Mouse (Mus musculus): ENCODE measurements around the gene Tmem26. TPM values are rescaled to one million over a fixed set of nuclear protein-coding genes. Genes with fewer than 3 reads are reported as not detected.

Tmem26 gene
- polyA plus RNA-seq, 1 experiment: 0.31 TPM

DNA sequence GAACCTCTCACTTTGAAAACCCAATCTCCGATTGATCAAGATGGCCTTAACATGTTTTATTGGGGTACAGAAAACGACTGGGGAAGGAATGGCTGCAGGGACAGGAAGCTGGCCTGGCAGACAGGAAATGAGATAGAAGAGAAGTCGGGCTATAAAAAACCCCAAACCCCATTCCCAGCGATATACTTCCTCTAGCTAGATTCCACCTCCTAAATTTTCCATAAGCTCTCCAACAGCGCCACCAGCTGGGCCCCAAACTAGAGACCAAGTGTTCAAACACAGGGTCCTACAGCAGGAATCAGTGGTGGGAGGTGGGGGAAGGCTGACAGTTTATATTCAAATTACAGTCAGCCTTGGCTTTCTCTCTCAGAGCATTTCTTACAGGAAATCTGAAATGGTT, 35.8 kb downstream of the Tmem26 start:
- Histone ChIP-seq H3K4me1 (ENCODE audit: control insufficient read depth, insufficient read depth, low read length) (no peaks in the 10 kb centered on the region), H3K27ac (ENCODE audit: insufficient read depth, low read length) (no peak overlapping the region), H3K4me3 (replicated peaks; ENCODE audit: insufficient read depth, low read depth, low read length) (no peak overlapping the region), H3K27me3 (ENCODE audit: control insufficient read depth, insufficient read depth, low read length) (no peaks in the 10 kb centered on the region)
- no peak for DNase-seq
- WGBS: 58% methylated on average over 5 of the region's 5 CpGs
- TF ChIP-seq POLR2A (IDR thresholded peaks at IDR 0.05; ENCODE audit: borderline replicate concordance, insufficient read depth, low read length) (no peak), CTCF (IDR thresholded peaks at IDR 0.05; ENCODE audit: borderline replicate concordance, insufficient read depth, low read depth, low read length) (no peak)

DNA sequence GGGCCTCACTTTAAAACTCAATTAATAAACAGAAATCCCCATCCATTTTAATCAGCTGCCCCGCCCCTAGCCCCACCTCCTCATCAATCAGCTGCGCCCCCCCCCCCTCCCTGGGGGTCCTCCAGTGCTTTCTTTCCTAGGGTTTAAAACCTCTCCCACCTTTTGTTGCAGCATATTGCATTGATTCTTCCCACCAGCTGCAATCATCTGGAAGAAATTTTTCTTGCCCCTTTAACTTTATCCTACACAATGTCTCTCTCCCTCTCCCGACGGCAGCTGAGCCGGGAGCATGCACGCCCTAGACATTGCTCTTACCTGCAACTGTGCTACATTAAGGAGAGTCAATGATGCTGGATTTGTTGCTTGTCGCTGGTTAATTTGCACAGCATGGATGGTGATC, 36.3 kb downstream of the Tmem26 start:
- Histone ChIP-seq H3K4me1 (ENCODE audit: control insufficient read depth, insufficient read depth, low read length) (no peaks in the 10 kb centered on the region), H3K27ac (ENCODE audit: insufficient read depth, low read length) (no peak overlapping the region), H3K4me3 (replicated peaks; ENCODE audit: insufficient read depth, low read depth, low read length) (no peak overlapping the region), H3K27me3 (ENCODE audit: control insufficient read depth, insufficient read depth, low read length) (no peaks in the 10 kb centered on the region)
- 50% methylated on average over 7 of the region's 7 CpGs for WGBS
- TF ChIP-seq CTCF (IDR thresholded peaks at IDR 0.05; ENCODE audit: borderline replicate concordance, insufficient read depth, low read depth, low read length): no peak
- no peak for TF ChIP-seq POLR2A (IDR thresholded peaks at IDR 0.05; ENCODE audit: borderline replicate concordance, insufficient read depth, low read length)
- no peak for DNase-seq

DNA sequence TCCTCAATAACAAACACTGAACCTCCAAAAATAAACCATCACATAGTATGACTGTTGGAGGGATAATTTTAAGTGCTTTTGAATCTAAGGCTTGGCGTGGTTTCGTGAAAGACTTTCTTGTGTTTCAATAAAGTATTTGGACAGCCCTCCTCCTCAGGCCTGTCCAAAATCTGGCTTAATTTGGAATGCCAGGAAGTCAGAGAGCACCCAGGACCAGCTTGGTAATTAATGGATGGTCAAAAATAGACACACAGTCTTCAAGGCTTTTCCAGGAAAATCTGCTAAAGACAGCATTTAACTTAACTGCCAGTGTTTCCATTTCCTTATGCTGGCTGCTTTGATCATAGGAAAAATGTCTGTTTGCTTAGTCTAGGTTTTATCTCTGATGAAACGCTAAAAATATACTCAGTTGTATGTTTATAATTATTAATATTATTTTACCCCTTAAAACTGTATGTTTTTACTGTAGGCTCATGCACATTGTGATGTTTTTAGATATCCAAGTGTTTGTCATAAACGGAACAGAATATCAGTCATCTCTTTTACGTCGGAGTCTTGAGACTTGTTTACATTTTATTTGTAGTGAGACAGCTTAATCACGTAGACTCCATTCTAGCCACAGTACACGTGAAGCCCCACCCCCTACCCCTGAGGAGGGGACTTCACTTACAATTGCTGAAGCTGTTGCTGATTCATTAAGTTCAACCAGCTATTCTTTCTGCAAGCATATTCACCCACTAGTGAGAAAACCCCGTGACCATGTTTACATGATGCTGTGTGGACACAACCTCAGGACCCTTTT, 57.8 kb downstream of the Tmem26 start:
- DNase-seq: no peak
- Histone ChIP-seq H3K4me1 (ENCODE audit: control insufficient read depth, insufficient read depth, low read length) (no peaks in the 10 kb centered on the region), H3K27ac (ENCODE audit: insufficient read depth, low read length) (no peak overlapping the region), H3K4me3 (replicated peaks; ENCODE audit: insufficient read depth, low read depth, low read length) (no peak overlapping the region), H3K27me3 (ENCODE audit: control insufficient read depth, insufficient read depth, low read length) (no peaks in the 10 kb centered on the region)
- 83% methylated on average over 9 of the region's 9 CpGs for WGBS
- no peak for TF ChIP-seq POLR2A (IDR thresholded peaks at IDR 0.05; ENCODE audit: borderline replicate concordance, insufficient read depth, low read length)
- no peak for TF ChIP-seq CTCF (IDR thresholded peaks at IDR 0.05; ENCODE audit: borderline replicate concordance, insufficient read depth, low read depth, low read length)

DNA sequence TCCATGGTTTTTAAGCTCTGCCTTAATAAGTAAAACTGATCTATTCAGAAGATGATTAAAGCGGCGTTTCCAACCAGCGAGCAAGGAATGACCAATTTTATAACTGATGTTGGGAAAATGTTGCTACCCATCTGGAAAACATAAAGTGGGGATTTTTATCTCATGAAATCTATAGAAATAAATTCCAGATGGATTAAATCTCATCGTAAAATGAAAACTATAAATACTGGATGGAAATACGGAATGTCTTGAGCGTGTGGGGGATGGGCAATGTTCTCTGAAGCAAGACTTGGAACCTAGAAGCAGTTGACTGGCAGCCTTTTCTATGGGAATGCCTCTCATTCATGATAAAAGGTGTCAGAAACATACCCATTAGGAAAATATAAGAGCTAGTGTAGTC, 59.3 kb downstream of the Tmem26 start:
- H3K27me3 ChIP-seq (ENCODE audit: control insufficient read depth, insufficient read depth, low read length): no peaks in the 10 kb centered on the region
- no peaks in the 10 kb centered on the region for H3K4me1 ChIP-seq (ENCODE audit: control insufficient read depth, insufficient read depth, low read length)
- WGBS: 95% methylated on average over 6 of the region's 6 CpGs
- H3K27ac ChIP-seq (ENCODE audit: insufficient read depth, low read length): no peak overlapping the region
- no peak overlapping the region for H3K4me3 ChIP-seq (replicated peaks; ENCODE audit: insufficient read depth, low read depth, low read length)
- TF ChIP-seq CTCF (IDR thresholded peaks at IDR 0.05; ENCODE audit: borderline replicate concordance, insufficient read depth, low read depth, low read length) (no peak), POLR2A (IDR thresholded peaks at IDR 0.05; ENCODE audit: borderline replicate concordance, insufficient read depth, low read length) (no peak)
- no peak for DNase-seq

DNA sequence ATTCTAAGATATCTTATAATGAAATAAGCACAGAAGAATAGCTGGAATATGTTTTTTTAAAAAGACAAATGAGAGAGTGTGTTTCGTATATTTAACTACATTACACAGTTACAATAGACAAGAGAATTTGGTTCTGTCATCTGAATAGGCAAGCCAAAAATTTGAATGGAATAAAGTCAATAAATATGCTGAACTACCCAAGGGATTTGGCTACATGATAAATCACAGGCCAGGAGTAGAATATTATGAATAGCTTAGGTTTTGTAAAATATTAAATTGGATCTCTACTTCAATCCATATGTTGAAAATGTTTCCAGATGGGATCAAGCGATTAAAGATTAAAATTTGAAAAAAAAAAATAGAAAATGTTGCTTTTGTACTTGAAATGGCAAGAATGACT, 60.4 kb downstream of the Tmem26 start:
- 89% methylated on average over 2 of the region's 2 CpGs for WGBS
- TF ChIP-seq CTCF (IDR thresholded peaks at IDR 0.05; ENCODE audit: borderline replicate concordance, insufficient read depth, low read depth, low read length) (no peak), POLR2A (IDR thresholded peaks at IDR 0.05; ENCODE audit: borderline replicate concordance, insufficient read depth, low read length) (no peak)
- no peak overlapping the region for H3K27ac ChIP-seq (ENCODE audit: insufficient read depth, low read length)
- H3K27me3 ChIP-seq (ENCODE audit: control insufficient read depth, insufficient read depth, low read length): no peaks in the 10 kb centered on the region
- no peaks in the 10 kb centered on the region for H3K4me1 ChIP-seq (ENCODE audit: control insufficient read depth, insufficient read depth, low read length)
- no peak overlapping the region for H3K4me3 ChIP-seq (replicated peaks; ENCODE audit: insufficient read depth, low read depth, low read length)
- DNase-seq: no peak

DNA sequence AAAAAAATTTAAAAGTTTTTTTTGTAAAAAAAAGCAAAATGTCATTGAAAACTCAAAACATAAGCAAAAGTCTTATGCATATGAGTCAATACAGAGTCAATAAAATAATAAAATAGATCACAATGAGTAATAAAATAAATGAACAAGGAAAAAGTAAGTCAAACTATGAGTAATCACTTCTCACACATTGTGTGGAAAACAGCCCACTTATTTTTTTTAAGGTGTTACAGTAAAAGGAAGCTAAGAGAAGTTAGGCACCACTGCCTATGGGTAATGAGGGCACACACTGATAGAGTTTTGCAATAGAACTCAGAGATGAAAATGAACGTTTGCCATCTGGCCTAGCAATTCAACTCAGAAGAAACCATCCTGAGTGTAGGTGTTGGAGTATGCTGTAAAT, 61.0 kb downstream of the Tmem26 start:
- Histone ChIP-seq H3K4me1 (ENCODE audit: control insufficient read depth, insufficient read depth, low read length) (no peaks in the 10 kb centered on the region), H3K27me3 (ENCODE audit: control insufficient read depth, insufficient read depth, low read length) (no peaks in the 10 kb centered on the region), H3K4me3 (replicated peaks; ENCODE audit: insufficient read depth, low read depth, low read length) (no peak overlapping the region), H3K27ac (ENCODE audit: insufficient read depth, low read length) (no peak overlapping the region)
- WGBS: 88% methylated on average over 1 of the region's 1 CpGs
- no peak for DNase-seq
- no peak for TF ChIP-seq POLR2A (IDR thresholded peaks at IDR 0.05; ENCODE audit: borderline replicate concordance, insufficient read depth, low read length)
- no peak for TF ChIP-seq CTCF (IDR thresholded peaks at IDR 0.05; ENCODE audit: borderline replicate concordance, insufficient read depth, low read depth, low read length)

DNA sequence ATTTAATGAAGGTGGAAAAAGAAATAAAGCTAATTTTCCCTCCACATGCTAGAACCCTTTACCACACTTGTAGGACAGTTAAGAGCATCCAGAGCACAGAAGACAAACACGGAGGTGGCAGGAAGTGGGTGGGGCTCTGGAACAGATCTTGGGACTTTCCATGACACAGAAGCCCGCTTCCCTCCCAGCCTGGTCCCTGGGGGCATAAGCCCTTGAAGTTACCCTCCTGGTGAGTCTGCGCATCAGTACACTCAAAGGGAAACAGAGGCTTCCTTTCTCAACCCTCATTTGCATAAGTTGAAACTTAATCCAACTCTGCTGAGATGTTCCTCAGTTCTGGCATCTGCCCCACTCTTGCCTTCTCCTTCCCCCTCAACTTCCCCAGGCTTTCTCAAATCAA, 72.0 kb downstream of the Tmem26 start:
- DNase-seq: peak in 1 of 2 experiments; percentile 3
- WGBS: 17% methylated on average over 3 of the region's 3 CpGs
- H3K27me3 ChIP-seq (ENCODE audit: control insufficient read depth, insufficient read depth, low read length): no peaks in the 10 kb centered on the region

DNA sequence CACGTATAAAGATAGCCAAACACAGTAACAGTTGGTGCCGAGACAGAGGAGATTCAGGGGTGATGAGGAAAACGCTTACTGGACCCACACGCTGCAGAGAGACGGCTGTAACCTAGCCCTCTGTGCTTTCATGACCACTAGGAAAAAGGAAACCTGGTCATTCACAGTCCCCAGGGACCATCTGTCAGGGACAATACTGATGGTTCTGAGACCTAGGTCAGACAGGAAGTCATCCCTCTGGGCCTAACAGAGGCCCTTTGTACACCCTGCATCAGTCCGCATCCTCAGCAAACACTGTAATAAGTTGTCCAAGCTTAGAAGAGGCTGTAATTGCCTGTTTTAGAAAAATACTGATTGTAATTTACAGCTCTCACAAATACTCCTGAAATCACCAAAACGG, 76.4 kb downstream of the Tmem26 start:
- 81% methylated on average over 7 of the region's 7 CpGs for WGBS
- no peak for DNase-seq
- Histone ChIP-seq H3K4me1 (ENCODE audit: control insufficient read depth, insufficient read depth, low read length) (no peaks in the 10 kb centered on the region), H3K4me3 (replicated peaks; ENCODE audit: insufficient read depth, low read depth, low read length) (no peak overlapping the region), H3K27ac (ENCODE audit: insufficient read depth, low read length) (no peak overlapping the region), H3K27me3 (ENCODE audit: control insufficient read depth, insufficient read depth, low read length) (no peaks in the 10 kb centered on the region)
- TF ChIP-seq POLR2A (IDR thresholded peaks at IDR 0.05; ENCODE audit: borderline replicate concordance, insufficient read depth, low read length) (no peak), CTCF (IDR thresholded peaks at IDR 0.05; ENCODE audit: borderline replicate concordance, insufficient read depth, low read depth, low read length) (no peak)

More for the DNA sequence above, 72.0 kb downstream of the Tmem26 start:
- TF ChIP-seq CTCF (IDR thresholded peaks at IDR 0.05; ENCODE audit: borderline replicate concordance, insufficient read depth, low read depth, low read length) (no peak), POLR2A (IDR thresholded peaks at IDR 0.05; ENCODE audit: borderline replicate concordance, insufficient read depth, low read length) (no peak)
- Histone ChIP-seq H3K4me1 (ENCODE audit: control insufficient read depth, insufficient read depth, low read length) (no peaks in the 10 kb centered on the region), H3K27ac (ENCODE audit: insufficient read depth, low read length) (no peak overlapping the region), H3K4me3 (replicated peaks; ENCODE audit: insufficient read depth, low read depth, low read length) (no peak overlapping the region)
